Mouse (Mus musculus) lung, postnatal 4 days (tissue): Measurements from ENCODE around the gene Gm21954.

Experiments
- DNase-seq, 2 experiments: peaks; one replicate each; pipeline ENCODE4 v3.0.0; 2021

The Gm21954 gene

DNA sequence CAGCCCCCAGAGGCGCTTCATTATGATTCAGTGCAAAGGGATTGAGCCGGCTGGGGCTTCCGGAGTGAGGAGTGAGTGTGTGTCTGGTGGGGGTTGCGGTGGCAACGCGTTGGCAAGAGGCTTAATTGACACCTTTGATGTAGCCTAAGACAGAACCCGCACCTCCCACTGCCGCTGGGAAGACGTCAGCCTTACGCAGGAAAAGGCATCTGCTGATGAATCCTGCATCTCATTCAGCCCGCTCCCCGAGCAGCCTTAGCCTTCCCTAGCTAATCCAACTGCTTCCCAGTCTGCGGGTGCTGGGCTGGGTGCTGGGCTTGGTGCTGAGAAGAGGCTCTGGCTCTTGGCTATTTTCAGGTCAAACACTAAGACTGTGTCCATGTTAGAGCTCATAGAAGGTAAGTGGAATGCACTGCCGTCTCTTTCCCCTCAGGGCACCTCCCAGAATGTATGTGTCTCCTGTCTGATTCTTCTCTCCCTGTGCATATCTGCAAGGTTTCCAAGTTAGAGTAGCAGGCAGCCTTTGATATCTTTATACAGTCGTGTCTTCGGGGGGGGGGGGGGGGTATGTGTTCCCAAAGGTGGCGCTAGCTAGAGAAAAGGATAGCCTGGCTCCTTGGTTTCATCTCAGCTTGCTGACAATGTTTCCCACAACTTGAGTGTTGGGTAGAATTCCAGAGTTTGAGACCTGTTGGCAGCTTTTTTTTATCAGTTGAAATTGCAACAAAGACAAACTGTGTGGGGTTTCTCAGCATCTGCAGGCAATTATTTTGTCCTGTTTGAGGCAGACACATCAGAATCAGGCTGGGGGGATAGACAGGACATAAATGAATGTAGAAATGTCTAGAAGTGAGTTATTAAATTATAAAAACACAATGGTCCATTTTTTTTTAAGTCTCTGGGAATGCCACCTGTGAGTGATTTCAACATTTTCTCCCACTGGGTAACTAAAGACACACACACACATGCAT is 10.0 kb downstream of the Gm21954 start:
- DNase-seq, result peak; percentile 7 to 28

- no peak for DNase-seq
These were observed 10.9 kb downstream of the Gm21954 start for GRCm38 (mm10) chr3:55461092-55461491.

- DNase-seq, result peak in 1 of 2 experiments; percentile 8
These were observed 19.5 kb downstream of the Gm21954 start for GRCm38 (mm10) chr3:55452464-55452863.

DNA sequence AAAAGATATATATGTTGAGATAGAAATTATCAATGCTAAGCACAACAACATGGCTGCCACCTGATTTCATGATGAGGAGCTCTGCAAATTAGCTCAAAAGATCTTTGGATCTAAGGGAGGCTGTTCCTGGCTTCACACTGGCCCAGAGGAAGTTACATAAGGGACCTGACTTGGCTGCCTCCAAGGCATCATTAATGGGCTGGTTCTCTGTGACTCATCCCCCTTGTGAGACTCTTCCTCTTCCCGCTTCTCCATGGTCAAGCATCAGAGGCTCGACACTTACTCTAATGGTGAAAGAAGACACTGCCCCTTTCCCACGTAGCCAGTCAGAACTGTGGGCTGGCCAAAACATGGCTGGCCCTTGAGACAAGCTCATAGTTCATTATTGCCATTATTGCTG is 20.1 kb downstream of the Gm21954 start:
- no peak for DNase-seq

DNA sequence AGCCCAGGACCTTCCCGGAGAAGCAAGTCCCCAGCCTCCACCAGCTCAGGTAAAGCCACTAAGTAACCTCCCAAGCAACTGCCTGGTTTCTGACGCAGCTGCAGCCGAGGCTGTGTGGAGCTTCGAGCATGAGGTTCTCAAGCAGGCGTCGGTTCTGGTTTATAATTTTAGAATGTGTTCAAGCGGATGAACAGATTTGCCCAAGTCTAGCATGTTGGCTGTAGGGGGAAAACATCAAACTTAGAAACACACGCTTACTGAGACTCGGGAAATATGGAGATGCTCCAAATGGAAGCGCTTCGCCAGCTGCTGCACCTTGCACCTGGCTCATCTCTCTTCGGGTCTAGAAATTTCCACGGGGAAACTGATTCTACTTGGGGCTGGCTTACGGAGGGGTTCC is 21.0 kb downstream of the Gm21954 start:
- DNase-seq, result no peak

GRCm38 (mm10) chr3:55449148-55449547 is 22.9 kb downstream of the Gm21954 start:
- DNase-seq, result no peak

DNA sequence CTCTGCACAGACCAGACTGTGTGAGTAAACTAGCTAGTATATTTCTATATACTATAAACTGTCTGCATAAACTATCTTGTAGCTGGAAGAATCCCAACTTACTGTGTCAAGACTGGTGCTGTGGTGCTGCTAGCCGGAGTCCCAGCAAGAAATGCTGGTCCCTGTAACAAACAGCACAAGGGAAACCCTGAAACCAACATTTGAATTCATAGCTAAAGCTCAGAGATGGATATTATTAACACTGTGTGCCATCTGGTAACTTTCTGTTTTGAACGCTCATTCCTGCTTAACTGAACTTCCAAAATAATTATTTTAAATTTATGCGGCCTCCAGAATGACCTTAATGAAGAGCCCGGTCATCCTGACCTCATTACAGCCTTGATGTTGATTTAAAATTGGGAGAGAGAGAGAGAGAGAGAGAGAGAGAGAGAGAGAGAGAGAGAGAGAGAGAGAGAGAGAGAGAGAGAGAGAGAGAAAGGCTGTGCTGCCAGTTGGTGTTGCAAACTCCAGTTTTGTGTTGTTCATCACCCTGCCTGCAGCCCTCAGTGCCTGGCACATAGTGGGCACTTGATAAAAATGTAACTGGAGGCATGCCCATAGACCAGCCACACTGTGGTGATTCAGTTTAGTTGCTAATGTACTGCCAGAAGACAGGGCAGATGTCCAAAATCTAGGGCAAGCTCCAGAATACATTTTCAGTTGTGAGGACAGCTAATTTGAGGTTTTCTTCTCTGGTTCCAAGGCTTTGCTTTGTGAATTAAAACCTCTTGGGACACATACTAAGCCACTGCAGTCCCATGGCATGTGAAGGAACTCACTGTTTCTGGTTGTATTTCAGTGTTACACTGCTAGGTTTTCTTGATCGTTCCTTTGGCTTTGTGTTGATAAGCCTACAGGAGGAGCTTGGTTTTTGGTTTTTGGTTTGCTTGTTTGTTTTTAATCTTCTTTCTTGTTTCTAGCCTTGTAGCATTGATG is 24.2 kb downstream of the Gm21954 start:
- DNase-seq, result no peak

DNA sequence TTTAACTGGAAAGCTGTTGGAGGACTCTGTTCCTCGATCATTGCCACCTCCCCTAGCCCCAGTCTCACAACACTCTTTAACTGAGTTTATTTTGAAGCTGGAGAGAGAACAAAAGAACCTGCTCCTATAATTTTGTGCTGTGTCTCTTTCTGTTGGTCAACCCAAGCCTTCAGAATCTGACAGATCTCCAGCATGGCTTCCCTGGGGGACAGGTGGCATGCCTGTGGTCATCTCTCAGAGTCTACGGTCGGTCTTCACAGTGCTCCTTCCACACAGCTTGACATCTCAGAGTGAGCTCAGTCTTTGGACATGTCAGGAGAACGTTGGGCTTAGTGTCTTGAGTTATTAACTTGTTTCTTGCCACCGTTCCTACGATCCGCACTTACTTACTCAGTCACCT is 25.3 kb downstream of the Gm21954 start:
- no peak for DNase-seq

DNA sequence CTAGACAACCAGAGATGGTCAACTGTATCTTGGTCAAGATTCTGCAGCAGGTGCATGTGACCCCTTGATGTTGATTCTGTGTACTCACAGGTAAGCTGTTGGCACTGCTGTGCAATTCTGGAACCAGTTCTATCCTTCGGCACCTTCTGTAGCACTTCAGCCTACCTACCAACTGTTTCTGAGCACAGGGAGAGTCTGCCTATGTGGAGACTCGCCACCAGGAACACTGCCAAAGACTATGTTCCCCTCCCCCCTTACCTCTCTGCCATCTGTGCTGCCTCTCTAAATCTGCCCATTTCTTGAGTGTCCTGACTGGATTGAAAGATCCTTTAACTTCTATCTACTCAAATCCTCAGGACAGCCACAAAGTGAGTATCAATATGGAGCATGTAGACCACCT is 28.3 kb downstream of the Gm21954 start:
- DNase-seq, result no peak

- no peak for DNase-seq
These were observed 28.7 kb downstream of the Gm21954 start for GRCm38 (mm10) chr3:55443271-55443670.

DNA sequence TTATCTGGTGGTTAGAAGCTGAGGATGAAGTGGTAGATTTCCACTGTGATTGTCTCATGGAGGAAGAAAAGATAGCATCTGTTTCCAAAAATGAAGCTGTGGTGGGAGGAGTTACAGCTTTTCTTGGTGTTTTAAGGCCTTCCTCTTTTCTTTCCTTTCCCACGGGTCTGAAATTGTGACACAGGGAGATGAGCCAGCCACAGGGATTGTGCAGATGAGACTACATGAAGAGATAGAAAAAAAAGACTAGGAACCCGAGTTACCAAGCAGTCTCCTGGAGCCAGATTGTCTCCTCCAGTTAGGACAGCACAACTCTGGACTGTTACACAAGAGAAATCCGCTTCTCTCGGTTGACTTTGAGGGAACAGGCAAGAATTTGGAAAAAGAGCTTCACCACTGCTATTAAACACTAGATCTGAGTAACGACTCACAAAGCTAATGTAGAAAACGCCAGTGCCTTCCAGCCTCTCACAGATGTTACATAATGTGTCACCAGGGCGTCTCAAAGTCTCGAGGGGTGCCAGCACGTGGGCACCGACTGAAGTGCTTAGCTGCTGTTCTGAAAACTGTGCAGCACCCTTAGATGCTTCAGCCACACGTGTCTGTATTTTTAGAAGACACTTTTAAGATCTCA is 29.9 kb downstream of the Gm21954 start:
- no peak for DNase-seq

DNA sequence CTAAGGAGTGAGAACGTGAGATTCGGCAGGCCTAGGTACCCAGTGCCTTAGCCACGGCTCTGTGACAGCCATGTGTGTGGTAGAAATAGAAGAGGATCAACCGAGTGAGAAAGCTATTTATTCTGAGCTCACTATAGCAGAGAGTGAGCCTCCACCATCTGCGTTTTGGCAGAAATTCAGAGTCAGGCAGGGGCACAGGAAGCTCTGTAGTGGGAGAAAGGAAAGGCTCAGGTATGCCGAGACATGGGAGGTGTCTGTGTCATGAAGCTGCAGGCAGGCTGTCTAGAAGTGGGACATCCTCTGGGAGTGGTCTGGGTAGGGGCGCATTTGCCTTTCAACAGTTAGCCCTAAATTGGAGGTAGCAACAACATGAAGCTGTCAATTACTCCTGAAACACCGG is 31.7 kb downstream of the Gm21954 start:
- DNase-seq, result no peak

DNA sequence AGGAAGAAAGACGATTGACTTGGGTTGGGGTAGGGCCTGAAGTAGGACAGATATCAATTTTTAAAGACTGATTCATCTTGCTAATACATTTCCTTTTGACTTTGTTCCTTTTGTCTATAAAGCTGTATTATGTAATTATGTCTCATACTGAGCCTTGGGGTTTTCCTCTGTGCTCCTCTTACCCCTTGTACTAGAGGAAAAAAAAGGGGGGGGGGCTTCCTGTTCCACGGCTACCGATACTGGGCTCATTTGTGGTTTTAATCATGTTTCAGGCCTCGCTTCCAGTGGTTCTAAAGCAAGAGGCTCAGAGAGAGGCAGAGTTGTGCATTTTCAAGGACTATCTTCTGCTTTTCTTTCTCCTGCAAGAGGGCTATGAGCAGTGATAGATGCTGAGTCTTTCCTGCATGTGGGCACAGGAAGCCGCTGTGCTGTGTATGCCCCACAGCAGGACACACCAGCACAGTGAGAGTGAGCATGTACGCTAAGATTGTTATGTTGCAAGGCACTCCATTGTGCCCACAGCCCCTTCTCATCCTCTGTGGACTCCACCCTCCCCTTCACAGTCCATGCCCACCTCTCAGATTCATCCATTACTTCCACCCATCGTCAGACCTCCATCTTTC is 33.1 kb downstream of the Gm21954 start:
- DNase-seq, result no peak

- no peak for DNase-seq
These were observed 37.7 kb downstream of the Gm21954 start for GRCm38 (mm10) chr3:55434276-55434675.

DNA sequence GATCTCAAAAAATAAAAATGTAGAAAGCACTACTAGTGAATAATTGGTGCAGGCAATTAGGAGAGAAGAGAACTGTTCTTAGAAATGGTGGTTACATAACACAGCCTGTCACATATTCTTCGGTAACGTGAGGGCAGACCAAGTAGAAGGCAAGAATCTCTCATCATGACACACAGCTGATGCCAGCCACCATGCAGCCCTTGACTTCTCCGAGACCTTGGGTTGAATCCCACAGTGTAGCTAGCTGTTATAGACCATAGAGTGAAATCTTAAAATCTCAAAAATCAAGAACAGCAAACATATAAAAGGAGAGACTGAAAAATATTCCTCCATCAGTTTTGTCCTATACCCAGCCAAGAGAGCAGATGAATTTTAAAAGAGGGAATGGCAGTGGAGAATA is 40.8 kb downstream of the Gm21954 start:
- no peak for DNase-seq

- DNase-seq, result no peak
These were observed 41.9 kb downstream of the Gm21954 start for GRCm38 (mm10) chr3:55430022-55430549.

GRCm38 (mm10) chr3:55423640-55424397 is 48.2 kb downstream of the Gm21954 start:
- DNase-seq, result no peak

- no peak for DNase-seq
These were observed 51.5 kb downstream of the Gm21954 start for GRCm38 (mm10) chr3:55420436-55421083.

DNA sequence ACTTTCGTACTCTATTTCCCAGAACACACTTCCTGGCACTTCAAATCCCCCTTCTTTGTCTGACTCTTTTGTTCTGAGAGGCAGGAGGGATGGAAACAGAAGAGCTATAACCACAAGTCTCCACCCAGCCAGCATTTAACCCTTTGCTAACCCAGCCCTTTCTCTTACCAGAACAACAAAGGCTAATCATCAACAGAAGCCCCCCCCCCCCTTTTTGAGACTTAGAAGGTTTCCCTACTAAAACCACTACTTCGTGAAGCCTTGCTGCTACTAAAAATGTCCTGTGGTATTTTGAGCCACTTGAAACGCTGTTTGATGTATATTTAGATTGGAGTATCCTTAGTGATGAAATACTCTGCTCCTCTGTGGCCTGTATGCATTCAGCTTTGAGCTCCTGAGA is 52.7 kb downstream of the Gm21954 start:
- DNase-seq, result no peak

- DNase-seq, result no peak
These were observed 53.2 kb downstream of the Gm21954 start for GRCm38 (mm10) chr3:55418845-55419244.

DNA sequence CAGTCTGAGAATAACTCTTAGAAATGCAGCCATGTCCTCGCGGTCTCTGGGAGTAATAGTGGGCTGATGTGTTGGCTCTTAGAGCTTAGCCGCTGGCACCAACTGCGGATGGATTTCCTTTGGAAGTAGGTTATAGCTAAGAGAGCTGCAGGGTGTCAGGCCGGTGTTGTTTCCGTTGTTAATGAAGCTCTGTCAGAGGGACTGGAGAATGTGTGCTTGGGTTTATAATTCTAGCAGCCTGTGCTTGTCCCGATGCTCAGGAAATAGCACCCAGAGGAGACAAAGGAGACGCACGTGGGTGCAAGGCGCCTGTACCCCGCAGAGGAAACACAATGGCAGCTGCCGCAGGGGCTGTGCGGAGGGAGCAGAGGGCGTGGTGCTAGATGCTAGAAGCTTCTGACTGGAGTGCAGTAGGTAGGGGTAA is 56.5 kb downstream of the Gm21954 start:
- peak; percentile 4 to 20 for DNase-seq
